Mouse (Mus musculus): Measurements from ENCODE around the gene Atl2. TPM values are rescaled to one million over a fixed set of nuclear protein-coding genes. Genes with fewer than 3 reads are reported as not detected.
A peak's percentile ranks its signal among the peaks of the same experiment; 100 is the strongest.

The Atl2 gene
- polyA plus RNA-seq, 1 experiment: 45.1 TPM

GRCm38 (mm10) chr17:79901207-79901606 lies 5.3 kb upstream of the Atl2 start:
- DNase-seq (ENCODE audit: extremely low spot score in 1 of 2, low spot score in 1 of 2): no peak

DNA sequence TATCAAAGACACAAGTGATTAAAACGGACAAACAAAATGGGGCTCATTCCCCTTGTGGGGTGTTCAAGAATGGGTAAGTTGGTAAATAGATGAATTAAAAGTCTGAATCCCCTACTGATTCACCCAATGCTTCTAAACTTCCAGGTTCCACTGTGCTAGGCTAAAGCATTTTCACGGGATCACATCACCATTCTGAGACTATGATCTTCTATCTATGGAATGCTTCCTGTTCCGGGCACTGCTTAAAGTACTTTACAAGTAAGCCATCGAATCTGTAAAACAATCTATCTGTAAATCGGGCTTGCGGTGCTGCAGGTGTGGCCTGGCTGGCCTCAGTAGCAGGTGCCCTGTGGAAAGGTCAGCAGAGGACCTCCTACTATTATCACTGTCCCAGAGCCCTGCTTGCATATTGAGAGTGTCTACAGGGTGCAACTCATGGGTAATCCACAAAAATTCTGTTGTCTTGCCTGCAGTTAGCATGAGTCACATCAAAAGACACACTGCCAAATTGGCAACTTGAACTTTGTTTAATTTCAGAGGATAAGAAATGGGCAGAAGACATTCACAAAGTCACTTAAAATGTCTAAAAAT lies 2.3 kb upstream of the Atl2 start:
- no peak for DNase-seq (ENCODE audit: extremely low spot score in 1 of 2, low spot score in 1 of 2)

- no peak for DNase-seq (ENCODE audit: extremely low spot score in 1 of 2, low spot score in 1 of 2)
Measured at GRCm38 (mm10) chr17:79897666-79898065, 1.7 kb upstream of the Atl2 start.

DNA sequence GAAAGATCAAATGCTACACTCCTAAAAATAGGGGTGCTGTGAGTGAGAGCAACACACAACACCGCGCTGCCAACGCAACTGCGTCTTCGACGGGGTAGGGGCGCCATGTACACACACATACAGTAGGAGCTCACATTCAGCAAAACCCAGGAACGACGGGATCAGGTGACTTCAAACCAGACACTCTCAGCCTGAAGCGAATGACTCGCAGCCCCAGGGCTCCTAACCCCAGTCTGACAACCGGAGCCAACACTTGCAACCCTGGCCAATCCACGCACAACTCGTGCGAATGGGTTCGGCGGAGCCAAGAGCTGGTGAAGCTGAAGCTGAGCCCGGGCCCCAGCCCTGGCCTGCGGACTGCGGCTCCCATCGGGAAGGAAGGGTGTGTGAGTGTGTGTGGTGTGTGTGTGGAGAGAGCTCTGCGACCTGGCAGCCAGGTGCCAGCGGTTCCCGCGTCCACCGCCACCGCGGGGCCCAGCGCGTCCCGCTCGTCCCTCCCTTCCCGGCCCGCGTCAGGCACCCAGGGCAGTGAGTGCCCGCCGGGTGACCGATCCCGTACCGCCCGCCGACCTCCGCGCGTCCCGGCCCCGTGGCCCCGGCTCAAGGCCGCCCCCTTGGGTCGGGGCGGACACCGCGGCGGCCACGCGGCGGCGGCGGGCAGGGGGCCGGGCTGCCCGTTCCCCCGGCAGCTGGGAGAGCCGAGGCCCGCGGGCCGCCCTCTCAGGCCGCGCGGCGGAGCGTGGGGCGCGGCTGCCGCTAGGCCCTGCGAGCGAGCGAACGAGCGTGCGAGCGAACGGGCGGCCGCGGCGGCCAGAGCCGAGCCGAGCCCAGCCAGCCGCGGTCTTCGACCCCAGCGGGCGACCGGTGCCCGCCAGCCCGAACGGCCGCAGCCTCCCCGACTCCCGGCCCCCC lies 696 bp downstream of the Atl2 start:
- peak; percentile 42 to 71 for DNase-seq (ENCODE audit: extremely low spot score in 1 of 2, low spot score in 1 of 2)

DNA sequence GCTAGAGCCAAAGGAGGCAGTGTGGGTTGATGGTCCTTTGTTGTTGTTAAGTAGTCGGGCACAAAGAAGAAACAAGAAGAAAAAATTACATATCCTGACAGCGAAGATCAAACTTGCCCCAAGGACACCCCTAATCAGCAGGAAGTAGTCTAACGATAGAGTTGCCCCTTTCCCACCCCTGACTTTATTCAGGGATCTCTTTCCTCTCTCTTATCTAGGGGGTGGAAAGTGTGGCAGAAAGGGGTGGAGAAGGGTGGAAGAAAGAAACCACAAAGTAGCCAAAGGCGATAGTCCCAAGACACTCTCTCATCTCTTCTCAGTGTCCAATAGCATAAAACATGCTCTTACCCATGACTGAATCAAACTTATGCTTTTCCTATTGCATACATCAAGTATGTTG lies 1.9 kb downstream of the Atl2 start:
- no peak for DNase-seq (ENCODE audit: extremely low spot score in 1 of 2, low spot score in 1 of 2)

- no peak for DNase-seq (ENCODE audit: extremely low spot score in 1 of 2, low spot score in 1 of 2)
Measured at GRCm38 (mm10) chr17:79891944-79892343, 4.0 kb downstream of the Atl2 start.

- no peak for DNase-seq (ENCODE audit: extremely low spot score in 1 of 2, low spot score in 1 of 2)
Measured at GRCm38 (mm10) chr17:79887926-79888325, 8.0 kb downstream of the Atl2 start.

GRCm38 (mm10) chr17:79883198-79883597 lies 12.7 kb downstream of the Atl2 start:
- DNase-seq (ENCODE audit: extremely low spot score in 1 of 2, low spot score in 1 of 2): no peak

GRCm38 (mm10) chr17:79865027-79865426 lies 30.9 kb downstream of the Atl2 start:
- DNase-seq (ENCODE audit: extremely low spot score in 1 of 2, low spot score in 1 of 2): no peak

- DNase-seq (ENCODE audit: extremely low spot score in 1 of 2, low spot score in 1 of 2): no peak
Measured at GRCm38 (mm10) chr17:79864503-79864902, 31.4 kb downstream of the Atl2 start.

DNA sequence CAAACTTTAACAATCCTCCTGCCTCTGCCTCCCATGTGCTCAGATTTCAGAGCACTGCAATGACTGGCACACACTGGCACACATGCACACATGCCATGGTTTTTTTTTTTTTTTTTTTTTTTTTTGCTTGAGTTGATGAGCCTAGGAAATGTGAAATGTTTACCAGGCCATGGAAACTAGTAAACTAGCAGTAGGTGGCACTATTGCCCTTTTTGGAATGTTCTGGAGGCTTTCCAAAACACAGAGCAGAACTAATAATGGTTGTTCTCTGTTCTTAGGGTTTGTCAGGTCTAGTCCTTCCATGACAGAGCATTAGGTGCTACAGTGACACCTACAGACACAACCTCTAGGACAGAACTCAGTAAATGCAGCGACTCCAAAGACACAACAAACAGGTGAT lies 33.9 kb downstream of the Atl2 start:
- peak in 1 of 2 experiments; percentile 49 for DNase-seq (ENCODE audit: extremely low spot score in 1 of 2, low spot score in 1 of 2)

DNA sequence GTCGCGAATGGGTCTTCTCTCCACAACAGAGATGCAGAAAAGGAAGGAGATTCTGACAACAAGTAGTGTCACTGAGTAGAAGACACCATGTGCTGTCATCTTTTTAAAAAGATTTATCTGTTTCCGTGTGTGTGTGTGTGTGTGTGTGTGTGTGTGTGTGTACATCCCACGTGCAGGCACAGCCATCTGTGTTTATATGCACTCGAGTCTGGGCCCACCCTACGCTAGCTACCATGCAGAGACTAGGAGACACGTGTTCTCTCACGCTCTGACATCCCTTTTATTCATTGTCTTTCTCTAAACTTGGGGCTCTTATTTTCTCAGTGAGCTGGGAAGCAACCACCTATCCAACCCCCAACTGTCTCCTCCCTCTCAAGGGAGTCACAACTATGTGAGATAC lies 40.4 kb downstream of the Atl2 start:
- DNase-seq (ENCODE audit: extremely low spot score in 1 of 2, low spot score in 1 of 2): peak in 1 of 2 experiments; percentile 40

DNA sequence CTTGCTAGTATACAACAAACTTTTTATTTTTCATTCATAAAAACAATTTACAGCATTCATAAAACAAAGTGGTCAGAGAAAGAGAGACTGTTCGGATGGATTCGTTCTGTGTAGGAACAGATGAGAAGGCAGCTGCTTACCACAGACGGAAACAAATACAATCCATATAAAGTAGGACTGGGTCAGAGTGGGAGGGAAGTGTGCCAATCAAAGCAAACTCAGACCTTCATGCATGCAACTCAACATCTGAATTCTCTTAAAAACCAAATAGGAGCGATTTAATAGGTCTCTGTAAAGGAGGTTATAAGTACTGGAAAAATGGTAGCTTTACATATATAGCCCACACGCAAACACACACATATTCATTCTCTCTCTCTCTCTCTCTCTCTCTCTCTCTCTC lies 47.5 kb downstream of the Atl2 start:
- DNase-seq (ENCODE audit: extremely low spot score in 1 of 2, low spot score in 1 of 2): no peak

DNA sequence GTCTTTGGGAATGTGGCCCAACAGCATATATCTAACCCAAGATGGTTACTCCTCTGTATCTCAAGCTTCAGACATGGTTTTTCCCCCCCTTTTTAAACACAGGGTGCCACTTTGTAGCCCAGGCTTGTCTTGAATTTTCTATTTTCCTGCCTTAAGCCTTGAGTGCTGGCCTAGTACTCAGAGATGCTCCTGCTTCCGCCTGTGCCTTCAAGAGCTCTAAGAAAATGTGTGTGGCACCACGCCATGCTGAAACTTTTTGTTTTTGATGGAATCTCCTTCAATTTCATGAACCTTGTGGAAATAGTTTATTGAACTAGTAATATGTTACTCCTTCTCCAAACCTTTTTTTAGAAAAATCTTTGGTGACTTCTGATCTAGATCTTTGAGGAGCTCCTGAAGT lies 49.7 kb downstream of the Atl2 start:
- no peak for DNase-seq (ENCODE audit: extremely low spot score in 1 of 2, low spot score in 1 of 2)

GRCm38 (mm10) chr17:79845695-79846094 lies 50.2 kb downstream of the Atl2 start:
- no peak for DNase-seq (ENCODE audit: extremely low spot score in 1 of 2, low spot score in 1 of 2)

- DNase-seq (ENCODE audit: extremely low spot score in 1 of 2, low spot score in 1 of 2): peak in 1 of 2 experiments; percentile 86
Measured at GRCm38 (mm10) chr17:79840254-79841238, 55.4 kb downstream of the Atl2 start.

DNA sequence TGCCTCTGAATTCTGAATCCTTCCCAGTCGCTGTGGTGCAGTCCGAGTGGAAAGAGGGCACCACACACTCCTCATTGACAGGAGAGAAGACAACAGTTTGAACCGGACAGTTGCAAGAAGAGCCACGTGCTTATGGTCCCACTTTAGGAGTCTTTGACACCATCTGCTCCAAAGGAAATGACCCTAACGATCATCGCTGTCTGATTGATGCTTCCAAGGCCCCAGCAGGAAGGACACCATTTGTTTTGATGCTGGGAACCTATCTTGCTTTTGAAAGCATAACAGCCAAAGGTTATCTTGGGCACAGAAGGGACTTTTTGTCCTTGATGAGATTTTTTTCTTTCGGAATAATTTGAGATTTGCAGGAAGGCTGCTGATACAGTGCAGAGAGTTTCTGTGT lies 58.9 kb downstream of the Atl2 start:
- no peak for DNase-seq (ENCODE audit: extremely low spot score in 1 of 2, low spot score in 1 of 2)

- DNase-seq (ENCODE audit: extremely low spot score in 1 of 2, low spot score in 1 of 2): no peak
Measured at GRCm38 (mm10) chr17:79835714-79836373, 60.1 kb downstream of the Atl2 start.

GRCm38 (mm10) chr17:79832284-79832683 lies 63.6 kb downstream of the Atl2 start:
- DNase-seq (ENCODE audit: extremely low spot score in 1 of 2, low spot score in 1 of 2): no peak

DNA sequence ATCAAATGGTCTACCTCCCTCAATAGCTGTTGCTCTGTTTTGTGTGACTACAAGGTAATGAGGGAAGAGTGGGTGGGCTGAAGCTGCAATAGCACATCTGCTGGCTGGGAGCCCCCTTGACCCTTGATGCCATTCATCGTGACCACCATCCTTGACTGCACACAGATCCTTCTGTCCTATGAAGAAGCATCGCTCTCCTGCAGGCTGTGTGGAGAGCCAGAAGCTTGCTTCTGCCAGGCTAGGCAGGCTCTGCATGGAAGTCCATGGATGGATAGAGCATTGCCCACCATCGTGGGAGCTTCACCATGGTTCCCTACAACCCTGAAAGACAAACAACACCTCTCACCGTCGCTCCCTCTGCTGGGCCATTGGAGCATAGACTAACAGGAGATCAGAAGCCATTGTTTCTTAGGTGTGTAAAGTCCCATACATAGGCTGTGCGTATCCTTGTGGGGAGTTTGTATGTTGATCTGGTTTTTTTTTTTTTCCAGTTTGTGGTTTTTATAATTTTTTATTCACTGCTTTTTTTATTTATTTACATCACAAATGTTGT lies 69.4 kb downstream of the Atl2 start:
- no peak for DNase-seq (ENCODE audit: extremely low spot score in 1 of 2, low spot score in 1 of 2)
